Mouse (Mus musculus) midbrain, embryonic 11.5 days (tissue): ENCODE data around the gene Dpep1. TPM values are rescaled to one million over a fixed set of nuclear protein-coding genes. Genes with fewer than 3 reads are reported as not detected.
"Not testable (repeated sequence)": the region's sequence is repeated elsewhere in the genome, so short reads cannot be mapped to it uniquely, and the experiment has no call there.

ENCODE experiments used
- ATAC-seq: fragments of 200-750 bp; cut with Nextera tagmentation; 2 replicates; pipeline ENCODE4 v1.8.0; 2017; ENCODE audit warnings: moderate TSS enrichment, moderate library complexity; ENCODE audit not compliant: low FRiP score
- DNase-seq: peaks from one replicate; pipeline ENCODE4 v3.0.0; 2015; ENCODE audit warnings: low spot score; ENCODE audit errors: missing footprints
- H3K27ac ChIP-seq: fragments of 300-500 bp; sonication (generic); 2 replicates; pipeline ENCODE4 v1.5.1; 2014; ENCODE audit warnings: low read depth, low read length
- H3K27me3 ChIP-seq: fragments of 300-500 bp; sonication (generic); 2 replicates; pipeline ENCODE4 v1.6.1; 2014; ENCODE audit warnings: mild to moderate bottlenecking, low read length, moderate library complexity, mixed read lengths; ENCODE audit not compliant: control insufficient read depth, insufficient read depth
- H3K36me3 ChIP-seq: fragments of 300-500 bp; sonication (generic); 2 replicates; pipeline ENCODE4 v1.6.1; 2014; ENCODE audit warnings: mild to moderate bottlenecking, low read length, moderate library complexity, mixed read lengths; ENCODE audit not compliant: control insufficient read depth, insufficient read depth
- H3K4me1 ChIP-seq: fragments of 300-500 bp; sonication (generic); 2 replicates; pipeline ENCODE4 v1.6.1; 2014; ENCODE audit warnings: low read length; ENCODE audit not compliant: control insufficient read depth, insufficient read depth
- H3K4me2 ChIP-seq: fragments of 300-500 bp; sonication (generic); 2 replicates; pipeline ENCODE4 v1.6.1; 2014; ENCODE audit warnings: mild to moderate bottlenecking, moderate library complexity
- H3K4me3 ChIP-seq: fragments of 300-500 bp; sonication (generic); 2 replicates; pipeline ENCODE4 v1.5.1; 2014; ENCODE audit warnings: low read depth, low read length
- H3K9ac ChIP-seq: fragments of 300-500 bp; sonication (generic); 2 replicates; pipeline ENCODE4 v1.6.1; 2014; ENCODE audit warnings: low read length
- H3K9me3 ChIP-seq: fragments of 300-500 bp; sonication (generic); 2 replicates; pipeline ENCODE4 v1.6.1; 2016; ENCODE audit warnings: low read length; ENCODE audit not compliant: control insufficient read depth
- WGBS: fragments of 180-500 bp; shearing (Covaris S2); extraction: QIAGEN DNeasy Blood & Tissue Kit; methylation state at CpG from one replicate; pipeline ENCODE4 v1.1.7; 2014; 5-methylcytosine and 5-hydroxymethylcytosine counted together
- polyA plus RNA-seq: library from polyadenylated mRNA; unstranded; fragments of >200 nt; fragmentation: Nextera tagmentation; extraction: Ambion mirVana; gene quantifications from 2 replicates; pipeline ENCODE4 v1.2.1, GENCODE M21; 2014

Gene Dpep1
- polyA plus RNA-seq, 1 experiment from 2014 or later = 1.7 TPM

DNA sequence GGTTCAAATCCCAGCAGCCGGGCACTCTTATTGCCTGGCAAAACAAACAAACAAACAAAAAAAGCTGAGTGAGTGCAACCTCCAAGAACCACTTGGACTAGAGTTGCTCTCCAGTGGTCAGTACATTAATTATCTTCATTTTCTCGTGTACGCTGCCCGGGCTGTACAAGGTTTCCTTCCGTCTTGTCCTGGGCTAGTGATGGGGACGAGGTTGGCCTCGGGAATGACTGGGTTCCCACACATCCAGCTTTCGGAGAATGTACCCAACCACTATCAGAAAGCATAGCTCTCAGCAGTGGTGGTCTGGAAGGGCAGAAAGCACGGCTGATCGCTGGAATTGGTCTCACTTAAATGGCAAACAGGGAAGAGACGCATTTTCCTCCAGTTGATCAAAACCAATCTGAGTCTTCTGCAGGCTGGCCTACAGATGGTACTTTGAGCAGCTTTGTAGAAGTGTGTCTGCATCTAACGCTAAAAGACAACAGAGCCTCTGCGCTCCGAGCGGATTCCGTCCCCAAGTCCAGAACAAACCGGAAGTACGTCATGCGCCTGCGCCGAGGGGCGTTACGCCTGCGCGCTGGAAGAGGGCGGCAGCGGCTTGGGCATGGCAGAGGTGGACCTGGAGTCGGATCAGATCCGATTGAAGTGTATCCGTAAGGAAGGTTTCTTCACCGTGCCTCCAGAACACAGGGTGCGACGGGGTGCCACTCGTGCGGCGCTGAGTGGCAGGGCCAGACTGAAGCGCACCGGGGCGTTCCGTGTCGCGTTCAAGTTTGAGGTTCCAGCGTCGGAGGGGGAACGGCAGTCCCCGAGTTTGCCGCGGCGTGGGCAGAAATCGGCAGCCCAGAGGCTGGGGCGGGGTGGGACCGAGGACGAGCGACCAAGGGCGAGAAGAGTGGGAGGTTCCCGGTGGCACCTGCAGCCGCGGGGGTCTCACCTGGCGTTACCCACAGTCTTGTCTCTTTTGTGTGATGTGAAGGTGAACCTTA is 38.5 kb downstream of the Dpep1 start, which contains the start of gene Cdk10:
TSS of gene Cdk10 (plus strand) at position 565 of the 989 bp plus-strand sequence.
- ATAC-seq (peak; percentile 92), DNase-seq (peak; percentile 100)
- WGBS = 4% methylated on average over 59 of the region's 59 CpGs
- H3K27ac ChIP-seq = peak within 1 kb of the TSS; percentile 15; the same call in 1 of the 2 replicates
- peak within 1 kb of the TSS; percentile 96 for H3K4me2 ChIP-seq
- peak within 1 kb of the TSS; percentile 66 for H3K4me3 ChIP-seq
- H3K36me3 ChIP-seq = no peaks in the 10 kb centered on the region; the same call in 1 of the 2 replicates
- peaks cover 10% of the 10 kb centered on the region for H3K4me1 ChIP-seq
- no peaks in the 10 kb centered on the region for H3K27me3 ChIP-seq
- H3K9ac ChIP-seq = peak within 1 kb of the TSS; percentile 82
- H3K9me3 ChIP-seq = no peaks in the 10 kb centered on the region

DNA sequence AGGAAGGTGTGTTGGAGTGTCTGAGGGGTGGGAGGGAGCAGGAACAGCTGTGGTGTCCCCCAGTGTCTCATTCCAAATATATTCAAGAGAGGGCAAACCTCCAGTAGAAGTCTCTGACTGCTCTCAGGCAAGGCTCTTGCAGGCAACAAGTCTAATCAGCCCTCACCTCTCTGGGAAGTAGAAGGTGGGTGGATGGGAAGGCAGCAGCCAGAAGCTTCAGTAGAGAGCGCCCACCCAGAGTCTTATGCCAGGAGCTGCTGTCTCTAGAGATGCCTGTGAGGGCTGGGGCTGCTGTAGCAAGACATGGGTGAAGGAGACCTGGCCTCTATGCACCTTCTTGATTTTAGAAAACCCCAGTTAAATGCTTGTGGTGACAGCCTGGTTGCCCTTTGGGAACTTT is 42.4 kb downstream of the Dpep1 start:
- H3K27ac ChIP-seq = no peak overlapping the region
- ATAC-seq = no peak
- H3K4me1 ChIP-seq = peaks cover 10% of the 10 kb centered on the region
- no peaks in the 10 kb centered on the region; the same call in 1 of the 2 replicates for H3K36me3 ChIP-seq
- peaks cover under 1% of the 10 kb centered on the region; the same call in 1 of the 2 replicates for H3K27me3 ChIP-seq
- no peak overlapping the region for H3K4me2 ChIP-seq
- WGBS = 94% methylated on average over 1 of the region's 1 CpGs
- H3K9me3 ChIP-seq = no peaks in the 10 kb centered on the region
- H3K4me3 ChIP-seq = no peak overlapping the region
- DNase-seq = no peak
- H3K9ac ChIP-seq = no peak overlapping the region

DNA sequence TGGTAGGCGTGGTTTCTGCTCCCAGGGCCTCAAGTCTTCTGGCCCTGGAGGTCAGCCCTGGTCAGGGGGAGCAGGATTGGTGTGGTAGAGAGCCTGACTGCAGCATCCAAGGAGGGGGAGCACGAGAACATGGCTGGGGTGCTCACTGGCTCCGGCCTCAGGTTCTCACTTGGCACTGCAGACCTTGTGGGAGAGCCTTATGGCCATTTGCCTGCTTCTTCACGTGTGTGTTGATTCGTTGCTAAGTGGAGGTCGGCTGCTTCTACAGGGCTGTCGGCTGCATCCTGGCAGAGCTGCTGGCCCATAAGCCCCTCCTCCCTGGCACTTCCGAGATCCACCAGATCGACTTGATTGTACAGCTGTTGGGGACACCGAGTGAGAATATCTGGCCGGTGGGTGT is 44.3 kb downstream of the Dpep1 start:
- H3K9ac ChIP-seq, H3K4me1 ChIP-seq, H3K4me2 ChIP-seq, ATAC-seq, H3K4me3 ChIP-seq, H3K27ac ChIP-seq, H3K36me3 ChIP-seq, H3K9me3 ChIP-seq, DNase-seq: not testable (repeated sequence)
- H3K27me3 ChIP-seq = peaks cover 11% of the 10 kb centered on the region; the same call in 1 of the 2 replicates
- WGBS = 87% methylated on average over 11 of the region's 11 CpGs

DNA sequence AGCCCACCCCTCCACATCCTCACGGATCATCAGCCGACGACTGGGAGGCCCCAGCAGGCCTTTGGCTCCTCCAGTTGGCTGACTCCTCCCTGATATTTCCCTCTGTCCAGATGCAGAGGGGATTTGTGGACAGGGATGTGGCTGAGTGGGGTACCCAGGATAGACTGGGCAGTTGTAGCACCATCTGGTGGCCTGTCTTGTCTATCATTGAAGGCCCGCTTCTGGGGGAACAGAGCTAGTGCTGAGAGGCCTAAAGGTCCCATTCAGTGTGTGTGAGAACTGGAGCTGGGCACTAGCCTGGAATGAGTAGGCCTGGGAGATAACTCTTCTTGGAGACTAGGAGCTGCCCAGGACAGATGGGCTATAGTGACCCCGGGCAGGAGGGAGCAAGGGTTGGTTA is 45.7 kb downstream of the Dpep1 start:
- H3K27me3 ChIP-seq = peaks cover 13% of the 10 kb centered on the region; the same call in 1 of the 2 replicates
- ATAC-seq = no peak
- WGBS = 65% methylated on average over 5 of the region's 5 CpGs
- no peak overlapping the region for H3K4me2 ChIP-seq
- H3K36me3 ChIP-seq = no peaks in the 10 kb centered on the region; the same call in 1 of the 2 replicates
- H3K27ac ChIP-seq = no peak overlapping the region
- H3K4me3 ChIP-seq = no peak overlapping the region
- H3K9ac ChIP-seq = no peak overlapping the region
- DNase-seq = no peak
- no peaks in the 10 kb centered on the region for H3K9me3 ChIP-seq
- H3K4me1 ChIP-seq = peaks cover 7% of the 10 kb centered on the region

DNA sequence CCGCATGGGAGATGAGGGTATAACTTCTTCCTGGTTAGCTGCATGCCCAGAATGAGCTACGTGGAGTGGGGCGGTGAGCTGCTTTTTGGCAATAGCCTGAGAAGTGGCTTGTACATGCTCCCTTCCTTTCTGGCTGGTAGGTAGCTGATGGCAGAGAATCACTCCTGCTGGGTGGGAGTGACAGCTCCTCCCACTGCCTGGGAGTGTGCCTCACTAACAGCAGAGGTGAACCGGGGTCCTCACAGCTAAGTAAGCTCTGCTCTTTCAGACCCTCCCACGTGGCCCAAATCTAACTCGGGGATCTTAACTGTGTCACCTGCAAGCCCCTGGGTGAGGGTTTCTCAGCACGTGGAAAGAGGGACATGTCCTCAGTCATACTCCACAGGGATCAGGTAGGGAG is 46.5 kb downstream of the Dpep1 start:
- WGBS = 32% methylated on average over 7 of the region's 7 CpGs
- Histone ChIP-seq H3K4me2 (no peak overlapping the region), H3K9ac (no peak overlapping the region), H3K9me3 (no peaks in the 10 kb centered on the region), H3K36me3 (no peaks in the 10 kb centered on the region), H3K4me3 (no peak overlapping the region), H3K27me3 (peaks cover 13% of the 10 kb centered on the region; the same call in 1 of the 2 replicates), H3K27ac (no peak overlapping the region), H3K4me1 (peaks cover 7% of the 10 kb centered on the region)
- DNase-seq (no peak), ATAC-seq (no peak)

DNA sequence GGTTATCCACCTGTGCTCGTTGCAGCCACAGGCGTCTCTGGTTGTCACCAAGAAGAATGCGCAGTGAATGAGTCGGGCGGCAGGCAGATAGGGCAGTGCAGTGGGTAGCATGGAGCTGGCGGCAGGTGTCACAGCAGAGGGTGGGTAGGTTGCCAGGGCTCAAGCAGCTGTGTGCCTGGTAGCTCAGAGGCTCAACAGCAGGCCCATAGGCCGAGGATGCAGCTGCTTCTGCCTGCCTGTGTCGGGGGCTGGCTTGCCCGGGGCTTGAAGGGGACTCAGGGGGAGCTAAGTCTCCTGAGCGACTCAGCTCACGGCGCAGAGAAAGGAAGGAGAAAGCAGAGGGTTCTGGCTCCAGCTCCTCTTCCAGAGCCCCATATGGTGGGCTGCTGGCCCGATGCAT is 47.3 kb downstream of the Dpep1 start:
- H3K9me3 ChIP-seq = no peaks in the 10 kb centered on the region
- no peak overlapping the region for H3K4me2 ChIP-seq
- H3K4me3 ChIP-seq = no peak overlapping the region
- WGBS = 64% methylated on average over 13 of the region's 13 CpGs
- no peak overlapping the region for H3K27ac ChIP-seq
- H3K4me1 ChIP-seq = peaks cover 7% of the 10 kb centered on the region
- H3K27me3 ChIP-seq = peaks cover 13% of the 10 kb centered on the region; the same call in 1 of the 2 replicates
- no peak for DNase-seq
- ATAC-seq = no peak
- H3K9ac ChIP-seq = no peak overlapping the region
- no peaks in the 10 kb centered on the region for H3K36me3 ChIP-seq

DNA sequence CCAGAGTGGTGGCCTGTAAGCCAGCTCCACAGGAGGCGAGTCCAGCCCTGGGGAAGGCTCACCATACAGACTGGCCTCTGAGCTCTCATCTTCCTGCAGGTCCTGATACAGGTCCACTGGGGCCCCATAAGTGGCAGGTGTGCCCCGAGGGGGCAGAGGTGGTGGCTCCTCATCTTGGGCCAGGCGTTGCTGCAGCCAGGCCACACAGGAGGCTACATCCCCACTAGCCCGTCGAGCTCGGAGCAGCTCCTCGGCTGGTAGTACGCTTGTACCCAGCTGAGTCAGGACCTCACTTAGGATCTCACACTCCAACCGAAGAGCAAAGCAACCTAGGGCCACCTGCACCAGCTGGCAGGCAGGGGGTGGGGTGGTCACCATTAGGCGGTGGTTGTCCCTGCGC is 47.7 kb downstream of the Dpep1 start:
- no peak overlapping the region for H3K4me2 ChIP-seq
- DNase-seq = no peak
- no peak for ATAC-seq
- H3K36me3 ChIP-seq = no peaks in the 10 kb centered on the region
- H3K9ac ChIP-seq = no peak overlapping the region
- 81% methylated on average over 11 of the region's 11 CpGs for WGBS
- peaks cover 7% of the 10 kb centered on the region for H3K4me1 ChIP-seq
- H3K27me3 ChIP-seq = peaks cover 13% of the 10 kb centered on the region; the same call in 1 of the 2 replicates
- no peaks in the 10 kb centered on the region for H3K9me3 ChIP-seq
- H3K4me3 ChIP-seq = no peak overlapping the region
- H3K27ac ChIP-seq = no peak overlapping the region

DNA sequence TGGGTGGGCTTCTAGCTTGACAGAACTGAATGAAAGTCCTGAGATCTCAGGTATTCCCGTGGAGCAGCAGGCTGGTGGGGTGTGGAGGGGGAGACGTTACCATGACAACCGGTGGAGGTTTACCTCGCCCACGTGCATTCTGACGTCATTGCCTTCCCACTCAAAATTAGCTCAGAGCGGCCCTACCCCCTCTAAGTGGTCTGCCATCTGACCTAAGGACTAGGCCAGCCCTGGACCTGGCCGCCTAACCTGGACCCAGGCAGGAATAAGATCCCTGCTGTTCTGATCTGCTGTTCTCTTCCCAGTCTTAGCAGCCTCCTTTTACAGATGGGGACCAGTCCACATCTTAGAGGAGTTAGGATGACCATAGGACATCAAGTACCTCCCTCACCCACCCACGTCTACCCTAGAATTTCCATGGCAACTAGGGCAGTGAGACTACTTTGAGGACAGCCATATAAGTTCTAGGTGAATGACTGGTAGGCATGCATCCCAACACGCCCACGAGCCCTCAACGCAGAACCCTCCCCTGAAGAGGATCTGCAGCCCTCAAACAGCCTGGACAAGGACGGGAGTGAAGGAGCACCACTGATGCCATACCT is 49.0 kb downstream of the Dpep1 start:
- peaks cover 7% of the 10 kb centered on the region for H3K4me1 ChIP-seq
- peak overlapping the region; percentile 44 for H3K4me3 ChIP-seq
- no peak overlapping the region for H3K27ac ChIP-seq
- 34% methylated on average over 13 of the region's 13 CpGs for WGBS
- peaks cover 13% of the 10 kb centered on the region; the same call in 1 of the 2 replicates for H3K27me3 ChIP-seq
- peak overlapping the region; percentile 79 for H3K4me2 ChIP-seq
- no peaks in the 10 kb centered on the region for H3K36me3 ChIP-seq
- peak; percentile 10; the same call in 1 of the 2 replicates for ATAC-seq
- peak overlapping the region; percentile 58 for H3K9ac ChIP-seq
- no peaks in the 10 kb centered on the region for H3K9me3 ChIP-seq
- DNase-seq = no peak
